Mouse (Mus musculus): Measurements from ENCODE around the gene Zfp668. TPM values are rescaled to one million over a fixed set of nuclear protein-coding genes. Genes with fewer than 3 reads are reported as not detected.
"Not testable (repeated sequence)": the region's sequence is repeated elsewhere in the genome, so short reads cannot be mapped to it uniquely, and the experiment has no call there.

The Zfp668 gene
- total RNA-seq, 2 experiments from 2014 or later: 8.3 to 9.5 TPM

DNA sequence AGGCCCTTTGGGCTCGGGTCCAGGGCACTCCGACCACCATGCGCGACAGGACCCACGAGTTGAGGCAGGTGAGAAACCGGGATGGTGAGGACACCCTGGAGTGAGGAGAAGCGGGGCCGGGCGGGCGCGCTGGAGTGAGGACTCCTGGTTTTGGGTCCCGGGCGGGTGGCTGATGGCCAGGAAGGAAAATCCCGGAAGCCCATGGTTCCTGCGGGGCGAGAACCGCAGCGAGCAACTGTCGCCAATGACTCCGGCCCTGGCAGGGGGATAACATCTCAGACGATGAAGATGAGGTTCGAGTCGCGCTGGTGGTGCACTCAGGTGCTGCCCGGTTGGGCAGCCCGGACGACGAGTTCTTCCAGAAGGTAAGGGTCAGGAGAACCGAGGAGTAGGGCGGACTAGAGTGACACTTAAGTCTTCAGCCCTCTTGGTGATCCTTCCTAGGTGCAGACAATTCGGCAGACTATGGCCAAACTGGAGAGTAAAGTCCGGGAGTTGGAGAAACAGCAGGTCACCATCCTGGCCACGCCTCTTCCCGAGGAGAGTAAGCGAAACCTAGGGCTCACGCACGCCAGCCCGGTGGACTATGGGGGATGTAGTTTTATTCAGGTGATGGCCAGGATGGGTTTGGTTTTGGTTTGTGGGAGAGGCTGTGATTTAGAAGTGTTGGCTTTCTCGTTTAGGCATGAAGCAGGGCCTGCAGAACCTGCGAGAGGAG lies 34.5 kb downstream of the Zfp668 start:
- DNase-seq (ENCODE audit: low spot score in 2 of 2): peak; percentile 68 to 70

DNA sequence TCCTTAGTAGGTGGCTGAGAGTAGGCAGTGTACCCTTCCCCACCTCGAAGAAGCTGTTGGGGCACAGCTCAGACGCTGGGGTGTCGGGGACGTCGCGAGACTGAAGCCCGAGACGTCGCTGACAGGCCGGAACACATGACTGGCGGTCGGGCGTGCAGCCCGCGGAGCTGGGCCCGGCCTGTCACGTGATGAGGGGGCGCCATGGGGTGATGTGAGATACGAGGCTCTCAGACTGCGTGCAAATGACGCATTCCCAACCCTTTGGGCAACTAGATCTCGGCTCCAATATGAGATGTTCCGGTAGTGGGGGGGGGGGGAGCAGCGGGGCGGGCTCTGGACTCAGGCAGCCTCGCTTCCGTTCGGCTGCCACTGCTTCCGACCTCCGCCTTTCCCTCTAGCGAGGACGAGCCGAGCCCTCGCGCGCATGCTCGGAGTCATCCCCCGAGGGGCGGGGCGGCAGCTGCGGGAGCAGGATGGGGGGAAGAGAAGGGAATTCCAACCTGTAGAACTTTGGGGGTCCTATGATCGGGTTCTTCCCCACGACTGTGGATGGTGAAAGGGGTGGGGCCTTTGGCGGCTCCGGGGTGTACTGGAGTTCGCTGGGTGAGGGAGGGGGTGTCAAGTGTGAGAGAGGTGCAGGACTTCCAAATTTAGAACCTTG lies 35.2 kb downstream of the Zfp668 start:
- peak; percentile 89 to 91 for DNase-seq (ENCODE audit: low spot score in 2 of 2)

DNA sequence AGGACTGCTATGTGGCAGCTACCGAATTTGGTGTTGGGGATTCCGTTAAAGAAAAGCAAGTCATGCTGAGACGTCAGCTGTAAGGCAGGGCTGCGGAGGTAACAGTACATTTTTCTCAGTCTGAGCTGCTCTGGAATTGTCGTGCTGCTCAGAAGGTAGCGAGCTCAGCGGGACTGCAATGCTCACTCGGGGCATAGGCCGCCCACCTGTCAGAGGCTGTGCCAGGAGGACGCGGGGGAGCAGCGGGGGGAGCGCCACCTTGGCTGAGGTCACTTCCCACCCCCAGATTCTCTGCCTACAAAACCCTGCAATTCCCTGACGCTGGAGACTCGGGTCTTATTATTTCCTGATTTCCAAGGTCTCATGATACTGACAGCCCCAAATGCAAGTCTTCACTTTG lies 35.7 kb downstream of the Zfp668 start:
- DNase-seq (ENCODE audit: low spot score in 2 of 2): peak; percentile 47 to 57

DNA sequence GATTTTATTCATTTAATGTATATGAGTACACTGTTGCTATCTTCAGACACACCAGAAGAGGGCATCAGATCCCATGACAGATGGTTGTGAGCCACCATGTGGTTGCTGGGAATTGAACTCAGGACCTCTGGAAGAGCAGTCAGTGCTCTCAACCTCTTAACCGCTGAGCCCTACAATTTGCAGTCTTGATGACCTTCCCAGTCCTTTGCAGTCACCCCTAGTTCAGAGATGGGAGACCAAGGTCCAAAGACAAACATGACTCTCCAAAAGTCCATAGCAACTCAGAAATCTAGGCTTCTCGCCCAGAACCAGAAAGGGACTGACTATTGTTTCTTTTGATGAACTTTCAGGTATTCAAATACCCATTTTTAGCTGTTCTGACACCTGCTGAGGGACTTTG lies 36.6 kb downstream of the Zfp668 start:
- DNase-seq (ENCODE audit: low spot score in 2 of 2): not testable (repeated sequence)

DNA sequence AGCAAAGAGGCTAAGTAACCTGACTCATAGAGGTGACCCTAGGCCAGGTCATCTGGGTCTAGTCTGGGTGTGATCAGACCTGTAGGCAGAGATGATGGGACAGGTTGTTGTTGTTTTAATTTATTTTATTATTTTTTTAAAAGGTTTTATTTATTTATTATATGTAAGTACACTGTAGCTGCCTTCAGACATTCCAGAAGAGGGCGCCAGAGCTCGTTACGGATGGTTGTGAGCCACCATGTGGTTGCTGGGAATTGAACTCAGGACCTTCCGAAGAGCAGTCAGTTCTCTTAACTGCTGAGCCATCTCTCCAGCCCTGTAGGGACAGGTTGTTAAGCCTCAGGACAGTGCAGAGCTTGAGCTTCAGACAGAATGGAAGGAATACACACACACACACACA lies 38.8 kb downstream of the Zfp668 start:
- not testable (repeated sequence) for DNase-seq (ENCODE audit: low spot score in 2 of 2)

DNA sequence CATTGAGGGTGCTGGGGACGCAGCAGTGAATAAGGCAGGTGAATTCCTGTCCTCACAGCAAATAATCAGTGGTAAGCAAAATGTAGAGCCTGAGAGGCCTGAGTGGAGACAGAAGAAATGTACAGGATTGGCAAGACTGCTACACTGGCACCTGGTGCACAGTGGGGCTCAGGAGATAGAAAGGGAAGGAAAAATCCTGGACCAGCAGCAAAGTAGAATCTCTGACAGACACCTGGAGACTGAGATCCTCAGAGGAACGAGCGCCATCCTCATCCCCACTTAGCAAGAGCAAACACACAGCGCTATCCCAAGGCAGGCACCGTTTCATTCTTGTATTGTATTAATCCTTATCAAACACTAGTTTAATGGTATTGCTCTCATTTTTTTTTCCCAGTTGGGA lies 39.2 kb downstream of the Zfp668 start:
- DNase-seq (ENCODE audit: low spot score in 2 of 2): no peak

DNA sequence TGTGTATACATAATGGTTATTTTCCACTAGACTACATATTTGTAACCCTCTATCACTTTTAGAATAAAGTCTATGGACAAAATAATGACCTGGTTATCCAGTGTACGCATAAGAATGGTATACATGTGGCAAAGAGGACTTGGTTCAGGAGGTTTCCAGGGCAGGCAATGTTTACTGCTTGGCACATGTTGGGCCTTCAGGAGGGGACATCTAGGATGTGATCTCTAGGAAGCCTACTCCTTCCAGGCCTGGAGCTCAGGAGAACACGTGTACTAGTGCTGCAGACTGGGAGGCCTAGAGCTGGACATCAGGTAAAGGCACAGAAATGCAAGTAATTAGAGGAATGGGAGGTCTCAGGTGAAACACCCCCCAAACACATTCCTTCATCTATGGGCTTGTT lies 41.1 kb downstream of the Zfp668 start:
- no peak for DNase-seq (ENCODE audit: low spot score in 2 of 2)

DNA sequence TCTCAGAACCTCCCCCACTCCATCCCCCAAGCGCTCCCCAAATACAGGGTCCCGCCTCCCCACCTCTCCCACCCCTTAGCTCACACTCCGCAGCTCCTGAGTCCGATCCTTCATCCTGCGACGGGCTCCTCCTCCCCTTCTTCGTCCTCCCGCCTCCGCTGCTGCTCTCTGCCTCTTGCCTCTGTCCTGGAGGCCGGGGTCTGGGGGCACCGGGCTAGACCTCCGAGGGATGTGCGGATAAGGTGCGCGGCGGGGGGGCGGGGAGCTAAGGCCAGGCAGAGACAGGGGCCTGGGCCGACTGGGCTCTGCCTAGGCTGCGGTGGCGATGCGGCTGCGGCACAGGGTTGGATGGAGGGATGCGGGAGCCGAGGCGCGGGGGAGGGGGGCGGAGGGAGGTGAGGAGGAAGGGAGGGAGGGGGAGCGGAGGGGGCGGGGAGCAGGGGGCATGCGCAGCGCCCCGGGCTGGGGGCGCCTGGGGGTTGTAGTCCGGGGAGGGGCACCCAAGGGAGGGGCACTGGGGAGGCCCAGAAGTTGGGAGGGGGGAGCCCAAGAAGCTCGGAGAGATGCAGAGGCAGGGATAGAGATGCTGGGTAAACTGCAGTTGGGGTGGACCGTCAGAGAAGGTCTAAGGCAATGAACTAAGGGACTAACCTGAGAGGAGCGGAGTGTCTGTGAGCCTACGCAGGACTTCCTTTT lies 52.3 kb downstream of the Zfp668 start, which contains the start of the genes Stx4a and Stx1b:
Stx4a (plus strand) TSS at position 119 of the 696 bp plus-strand sequence.
Stx1b (minus strand) TSS at position 374 of the 696 bp plus-strand sequence.
- DNase-seq (ENCODE audit: low spot score in 2 of 2): no peak

DNA sequence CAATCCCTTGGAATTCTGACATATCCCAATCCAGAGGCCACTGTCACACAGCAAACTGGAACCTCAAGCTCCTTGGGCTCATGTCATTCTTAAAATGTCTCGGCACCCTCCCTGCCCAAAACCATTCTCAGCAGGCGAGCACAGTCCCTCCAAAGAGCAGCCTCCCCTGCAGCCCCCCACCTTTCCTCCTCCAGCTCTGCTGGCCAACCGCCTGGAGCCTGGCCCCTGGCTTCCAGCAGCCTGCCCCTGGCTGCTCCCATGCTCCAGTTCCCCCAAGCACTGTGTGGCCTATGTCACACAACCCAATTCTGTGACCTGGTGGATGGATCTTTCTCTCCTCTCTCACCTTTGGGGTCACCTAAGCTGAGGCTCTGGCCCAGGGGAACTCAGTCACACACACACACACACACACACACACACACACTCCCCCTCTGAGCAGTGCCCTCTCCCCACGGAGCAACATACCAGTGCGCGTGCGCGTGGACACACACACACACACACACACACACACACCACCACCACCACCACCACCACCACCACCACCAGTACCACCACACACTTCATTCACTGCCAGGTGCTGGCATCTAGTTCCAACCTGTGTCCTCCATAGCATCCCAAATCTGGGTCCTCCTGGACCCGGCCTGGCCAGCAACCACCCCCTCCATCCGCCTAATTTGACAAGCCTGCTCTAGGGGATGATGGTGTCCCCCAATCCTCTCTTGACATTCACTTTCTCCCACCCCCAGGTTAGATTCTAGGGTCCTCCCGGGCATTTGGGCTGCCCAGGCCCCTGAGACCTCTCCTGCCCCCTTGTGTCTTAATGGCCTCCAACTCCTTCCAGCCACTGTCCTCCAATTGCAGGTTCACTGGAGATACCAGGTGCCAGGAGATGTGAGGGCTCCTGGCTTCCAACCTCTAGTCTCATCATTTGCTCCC lies 53.1 kb downstream of the Zfp668 start:
- DNase-seq (ENCODE audit: low spot score in 2 of 2): no peak

DNA sequence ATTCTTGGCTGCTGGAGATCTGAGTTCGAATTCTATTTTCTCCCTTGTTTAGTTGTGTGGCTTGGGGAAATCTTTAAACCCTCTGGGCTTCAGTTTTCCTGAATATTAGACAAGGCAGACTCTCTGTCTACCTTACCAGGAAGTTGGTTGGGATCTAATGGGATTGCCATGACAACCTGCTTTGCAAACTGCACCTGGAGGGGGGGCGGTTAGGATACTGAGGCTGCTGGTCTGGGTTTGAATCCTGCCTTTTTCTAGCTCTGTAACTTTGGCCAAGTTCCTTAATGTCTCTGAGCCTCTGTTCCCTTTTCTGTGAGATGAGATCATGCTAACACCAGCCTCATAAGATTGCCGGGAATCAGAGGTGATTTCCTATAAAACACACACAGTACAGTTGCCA lies 54.1 kb downstream of the Zfp668 start:
- DNase-seq (ENCODE audit: low spot score in 2 of 2): no peak

DNA sequence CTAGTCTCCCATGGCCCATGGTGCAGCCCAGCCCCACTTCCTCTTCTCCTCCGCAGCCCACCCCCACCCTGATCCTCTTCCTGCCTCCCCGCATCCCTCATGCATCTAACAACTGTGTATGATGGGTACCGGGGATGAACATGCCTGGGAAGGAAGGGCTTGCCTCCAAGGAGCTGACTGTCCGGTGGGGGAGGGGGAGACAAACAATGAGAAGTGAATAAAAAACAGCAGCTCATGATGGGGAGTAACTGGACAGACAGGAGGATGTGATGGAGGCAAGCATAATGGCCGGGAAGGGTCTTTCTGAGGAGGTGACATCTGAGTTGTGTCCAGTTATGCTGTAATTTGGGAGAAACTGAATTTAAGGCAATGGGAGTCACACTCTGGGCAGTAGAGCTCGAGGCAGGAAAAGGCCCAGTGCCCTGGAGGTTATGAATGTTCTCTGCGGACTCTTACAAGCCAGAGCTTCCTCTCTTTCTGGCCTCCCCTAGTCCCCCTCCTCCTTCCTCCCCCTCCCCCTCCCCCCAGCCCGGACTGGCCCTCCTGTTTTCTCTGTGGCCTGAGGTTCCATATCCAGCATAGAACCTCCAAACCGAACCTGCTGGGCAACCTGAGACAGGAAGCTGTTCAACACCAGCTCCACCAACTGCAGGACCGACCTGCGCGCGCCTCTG lies 55.7 kb downstream of the Zfp668 start:
- DNase-seq (ENCODE audit: low spot score in 2 of 2): no peak

DNA sequence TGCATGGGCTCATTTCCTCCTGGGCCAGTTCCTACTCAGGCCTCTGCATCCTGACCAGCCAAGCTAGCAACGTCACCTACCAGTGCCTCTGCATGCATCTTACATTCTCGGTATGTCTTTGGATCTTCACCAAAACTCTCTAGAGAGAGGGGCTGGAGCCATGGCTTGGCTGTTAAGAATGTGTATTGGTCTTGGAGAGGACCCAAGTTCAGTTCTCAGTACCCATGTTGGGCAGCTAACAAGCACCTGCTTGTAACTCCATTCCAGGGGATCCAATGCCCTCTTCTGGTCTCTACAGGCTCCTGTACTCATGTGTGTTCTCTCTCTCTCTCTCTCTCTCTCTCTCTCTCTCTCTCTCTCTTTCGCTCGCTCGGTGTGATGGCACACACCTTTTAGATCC lies 58.9 kb downstream of the Zfp668 start:
- DNase-seq (ENCODE audit: low spot score in 2 of 2): no peak

DNA sequence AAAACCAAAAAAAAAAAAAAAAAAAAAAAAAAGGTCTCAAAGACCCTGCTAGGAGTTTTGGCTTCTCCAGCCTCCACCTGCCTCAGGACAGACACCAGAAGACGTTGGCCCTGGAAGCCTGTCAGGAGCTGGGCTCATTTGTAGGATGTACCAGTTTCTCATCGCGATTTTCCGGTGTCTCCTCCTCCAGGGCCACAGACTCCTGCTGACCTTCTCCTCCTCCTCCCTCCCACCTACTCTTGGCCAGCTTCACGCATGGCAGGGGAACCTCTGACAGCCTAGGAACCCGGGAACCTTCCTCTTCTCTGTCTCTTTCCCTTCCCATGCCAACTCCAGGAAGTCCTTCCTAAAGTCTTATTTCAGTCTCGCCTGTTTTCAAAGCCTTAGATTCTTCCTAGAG lies 59.6 kb downstream of the Zfp668 start:
- DNase-seq (ENCODE audit: low spot score in 2 of 2): no peak

DNA sequence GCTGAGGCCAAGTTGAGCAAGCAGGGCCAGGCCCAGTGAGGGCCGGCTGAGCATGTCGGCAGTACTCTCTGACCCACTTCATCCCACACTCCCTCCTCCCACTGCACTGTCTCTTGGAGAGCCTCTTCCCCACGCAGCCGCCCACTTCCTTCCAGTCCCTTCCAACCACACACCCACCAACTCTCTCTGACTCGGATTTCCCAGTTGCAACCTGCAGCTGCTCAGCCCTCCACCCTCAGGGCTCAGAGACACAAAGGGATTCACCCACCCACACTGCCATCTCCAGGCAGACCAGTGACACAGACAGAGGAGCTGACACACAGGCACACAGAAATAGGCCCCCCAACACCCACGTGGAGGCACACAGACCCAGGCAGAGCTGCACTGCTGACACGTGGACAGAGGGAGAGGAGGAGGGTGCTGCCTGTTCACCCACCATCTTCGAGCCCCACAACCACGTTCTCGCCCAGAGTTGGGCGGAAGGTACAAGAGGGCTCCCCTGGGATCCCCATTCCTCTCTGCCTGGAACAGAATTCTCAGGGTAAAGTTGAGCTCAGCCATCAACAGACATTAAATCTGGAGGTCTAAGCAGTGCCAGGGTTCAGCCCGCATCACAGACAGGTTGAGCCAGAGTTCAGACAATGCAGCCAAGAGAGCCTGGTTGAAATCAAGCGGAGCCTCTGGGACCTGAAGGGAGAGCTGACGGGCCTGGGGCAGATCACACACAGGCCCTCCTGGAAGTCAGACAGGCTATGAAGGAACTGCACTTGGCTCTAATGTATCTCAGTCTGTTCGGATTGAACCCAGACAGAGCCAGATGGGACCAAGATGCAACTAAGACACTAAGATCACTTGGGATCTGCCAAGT lies 60.4 kb downstream of the Zfp668 start:
- DNase-seq (ENCODE audit: low spot score in 2 of 2): no peak

DNA sequence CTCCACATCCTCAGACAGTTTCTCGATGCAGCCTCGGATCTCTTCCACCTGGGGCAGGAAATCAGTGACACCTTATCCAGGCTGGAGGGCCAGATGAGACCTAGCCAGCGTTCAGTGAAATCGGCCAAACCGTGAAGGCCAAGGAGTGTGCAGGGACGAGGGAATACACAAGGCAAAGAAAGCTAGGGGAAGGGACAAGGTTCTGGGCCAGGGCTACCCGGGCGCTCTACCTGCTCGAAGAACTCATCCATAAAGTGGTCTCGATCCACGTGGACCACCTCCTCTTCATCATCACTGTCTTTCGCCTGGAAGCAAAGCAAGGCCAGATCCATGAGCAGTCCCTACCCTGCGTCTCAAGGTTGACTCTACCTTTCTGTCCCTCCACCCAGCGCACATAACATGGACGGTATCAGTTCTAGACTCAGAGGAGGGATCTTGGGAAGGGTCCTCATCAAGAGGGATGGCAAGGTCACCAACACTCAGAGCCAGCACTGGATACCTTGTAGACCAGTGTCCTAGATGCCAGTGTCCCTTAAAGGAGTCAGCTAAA lies 61.4 kb downstream of the Zfp668 start:
- no peak for DNase-seq (ENCODE audit: low spot score in 2 of 2)

DNA sequence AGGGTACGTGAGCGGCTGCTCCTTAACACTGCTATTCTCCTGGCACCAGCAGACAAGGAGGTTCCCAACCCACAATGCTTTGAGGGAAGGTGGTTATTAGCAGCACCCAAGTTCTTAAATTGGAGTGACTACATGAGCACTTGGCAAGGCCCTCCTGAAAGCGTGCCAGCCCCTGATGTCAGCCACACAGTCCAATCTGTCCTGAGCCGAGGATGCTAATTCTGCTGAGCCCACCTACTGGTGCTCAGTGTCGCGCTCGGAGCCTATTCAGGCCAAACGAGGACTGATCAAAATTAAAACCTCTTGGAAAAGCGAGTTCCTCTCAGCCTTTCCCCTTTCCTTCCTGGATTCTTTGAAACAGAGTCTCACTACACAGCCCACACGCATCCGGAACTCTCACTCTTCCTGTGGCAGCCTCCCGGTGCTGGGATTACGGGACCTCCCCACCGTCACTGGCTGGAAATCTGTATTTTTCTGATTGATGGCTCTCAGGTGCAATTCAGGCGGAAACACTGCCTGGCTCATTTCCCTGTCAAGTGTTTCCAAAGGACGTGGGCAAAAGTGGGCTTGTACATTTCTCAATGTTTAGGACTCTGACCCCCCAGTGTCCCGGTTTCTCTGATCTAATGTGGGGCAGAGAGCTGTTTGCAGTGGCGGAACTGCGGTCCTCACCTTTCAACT lies 62.2 kb downstream of the Zfp668 start:
- peak in 1 of 2 experiments; percentile 61 for DNase-seq (ENCODE audit: low spot score in 2 of 2)

DNA sequence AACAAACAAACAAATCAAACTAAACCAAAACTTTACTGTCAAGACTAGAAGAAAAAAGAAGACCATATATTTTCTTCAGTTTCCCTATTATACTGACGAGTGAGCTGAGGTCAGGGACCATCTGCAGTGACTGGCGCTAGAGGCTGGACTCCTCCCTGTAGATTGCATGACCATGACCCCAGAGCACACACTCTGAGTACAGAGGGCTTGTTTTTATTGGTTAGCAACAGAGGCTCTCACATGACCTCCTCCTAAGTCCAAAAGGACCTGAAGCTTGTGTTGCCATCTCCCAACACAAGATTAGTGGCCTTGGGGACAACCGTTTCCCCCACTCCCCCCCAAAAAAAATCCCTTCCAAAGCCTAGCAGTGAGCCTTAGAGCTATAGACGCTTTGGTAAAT lies 62.8 kb downstream of the Zfp668 start:
- no peak for DNase-seq (ENCODE audit: low spot score in 2 of 2)

All from adrenal gland, adult 18-20 months (tissue).